Mouse (Mus musculus) heart, embryonic 12.5 days (tissue): Measurements from ENCODE around the gene Mical3. TPM values are rescaled to one million over a fixed set of nuclear protein-coding genes. Genes with fewer than 3 reads are reported as not detected.

Source experiments
- ATAC-seq: fragments of 200-750 bp; cut with Nextera tagmentation; 2 replicates; pipeline ENCODE4 v1.8.0; 2017; ENCODE audit warnings: moderate TSS enrichment, moderate library complexity; ENCODE audit not compliant: insufficient number of reproducible peaks, low FRiP score
- H3K27ac ChIP-seq: fragments of 300-500 bp; sonication (generic); 2 replicates; pipeline ENCODE4 v1.5.1; 2016; ENCODE audit warnings: mild to moderate bottlenecking, moderate library complexity; ENCODE audit not compliant: poor library complexity, severe bottlenecking
- H3K27me3 ChIP-seq: fragments of 300-500 bp; sonication (generic); replicated peaks from 2 replicates; pipeline ENCODE4 v1.6.1; 2016; ENCODE audit warnings: mild to moderate bottlenecking, moderate library complexity
- H3K36me3 ChIP-seq: fragments of 300-500 bp; sonication (generic); 2 replicates; pipeline ENCODE4 v1.6.1; 2016; ENCODE audit warnings: mild to moderate bottlenecking, moderate library complexity
- H3K4me1 ChIP-seq: fragments of 300-500 bp; sonication (generic); replicated peaks from 2 replicates; pipeline ENCODE4 v1.6.1; 2016; ENCODE audit warnings: mild to moderate bottlenecking
- H3K4me2 ChIP-seq: fragments of 300-500 bp; sonication (generic); 2 replicates; pipeline ENCODE4 v1.6.1; 2016; ENCODE audit warnings: mild to moderate bottlenecking, moderate library complexity
- H3K4me3 ChIP-seq: fragments of 300-500 bp; sonication (generic); 2 replicates; pipeline ENCODE4 v1.5.1; 2016; ENCODE audit warnings: mild to moderate bottlenecking
- H3K9ac ChIP-seq: fragments of 300-500 bp; sonication (generic); 2 replicates; pipeline ENCODE4 v1.6.1; 2016; ENCODE audit warnings: mild to moderate bottlenecking, moderate library complexity
- H3K9me3 ChIP-seq: fragments of 300-500 bp; sonication (generic); replicated peaks from 2 replicates; pipeline ENCODE4 v1.6.1; 2016; ENCODE audit warnings: mild to moderate bottlenecking, moderate library complexity
- WGBS: fragments of 180-500 bp; shearing (Covaris S2); methylation state at CpG from one replicate; pipeline ENCODE4 v1.1.7; 2016; 5-methylcytosine and 5-hydroxymethylcytosine counted together
- polyA plus RNA-seq: library from polyadenylated mRNA; unstranded; fragments of >200 nt; fragmentation: Nextera tagmentation; extraction: Ambion mirVana; gene quantifications from 2 replicates; pipeline ENCODE4 v1.2.1, GENCODE M21; 2016

The Mical3 gene
- polyA plus RNA-seq, 1 experiment from 2014 or later, result 37.4 TPM

DNA sequence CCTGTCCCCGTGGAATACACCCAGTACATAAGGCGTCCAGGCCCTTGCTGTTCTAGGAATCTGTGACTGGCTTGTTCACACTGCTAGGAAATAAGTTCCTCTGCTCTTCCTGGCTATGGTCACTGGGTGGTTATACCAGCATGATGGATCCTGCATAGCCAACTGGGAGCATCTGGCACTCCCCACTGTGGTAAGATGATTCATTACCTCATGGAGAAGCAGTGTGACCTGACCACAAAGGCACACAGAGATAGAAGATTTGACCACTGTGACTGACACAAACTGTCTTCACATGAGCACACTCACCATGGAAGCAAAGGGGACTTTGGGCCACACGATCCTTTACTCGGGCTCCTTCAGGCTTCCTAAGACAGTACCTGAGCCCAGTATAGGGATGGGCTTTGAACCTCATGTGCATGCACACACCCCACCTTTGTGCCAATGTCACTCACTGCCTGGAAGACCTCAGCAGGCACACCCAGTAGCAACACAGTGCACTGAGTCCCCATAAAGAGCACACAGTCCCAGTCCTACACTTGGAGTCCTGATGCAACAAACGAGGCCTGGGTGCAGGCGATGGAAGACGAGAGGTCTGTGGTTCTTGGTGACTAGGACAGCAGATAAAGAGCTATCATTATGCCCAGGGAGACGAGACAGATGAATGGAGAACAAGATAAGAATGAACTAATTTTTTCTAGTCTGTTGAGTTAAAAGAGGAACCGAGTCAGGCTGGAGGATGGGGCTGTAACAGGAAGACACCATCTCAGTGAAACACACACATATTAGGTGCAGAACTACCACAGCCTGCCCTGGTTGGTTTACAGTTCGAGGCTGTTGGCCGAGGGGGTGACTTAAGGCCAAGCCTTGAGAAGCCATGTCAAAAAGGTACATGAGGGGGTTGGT, 174.3 kb downstream of the Mical3 start:
- Histone ChIP-seq H3K4me3 (no peak overlapping the region), H3K27me3 (no peaks in the 10 kb centered on the region), H3K36me3 (peaks cover 87% of the 10 kb centered on the region), H3K27ac (no peak overlapping the region), H3K4me1 (0 out of 2 replicates have a peak, but pooled peaks cover 3% of the 10 kb centered on the region), H3K9me3 (no peaks in the 10 kb centered on the region), H3K4me2 (no peak overlapping the region), H3K9ac (no peak overlapping the region)
- WGBS, result 71% methylated on average over 11 of the region's 11 CpGs
- ATAC-seq, result peak; percentile 38; the same call in 1 of the 2 replicates

DNA sequence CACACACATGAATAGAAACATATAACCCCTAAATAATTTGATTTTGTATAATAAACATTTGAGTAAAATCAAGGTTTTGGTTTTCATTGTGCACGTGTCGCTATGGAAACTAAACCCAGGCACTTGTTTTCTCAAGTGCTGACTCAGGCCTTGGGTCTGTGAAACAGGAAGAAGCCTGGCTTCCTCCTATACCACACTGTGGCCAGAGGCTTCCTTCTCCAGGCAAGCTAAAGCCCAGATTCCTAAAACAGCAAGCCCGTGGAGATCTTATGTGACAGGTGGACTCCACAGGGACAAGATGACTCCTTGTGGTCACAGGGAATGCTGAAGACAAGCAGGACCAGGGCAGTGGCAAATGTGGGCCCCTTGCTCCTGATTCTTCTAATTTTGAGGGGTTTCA, 175.6 kb downstream of the Mical3 start:
- Histone ChIP-seq H3K27me3 (no peaks in the 10 kb centered on the region), H3K36me3 (peaks cover 89% of the 10 kb centered on the region), H3K4me1 (0 out of 2 replicates have a peak, but pooled peaks cover 3% of the 10 kb centered on the region), H3K9me3 (no peaks in the 10 kb centered on the region), H3K27ac (no peak overlapping the region), H3K9ac (no peak overlapping the region), H3K4me2 (no peak overlapping the region), H3K4me3 (no peak overlapping the region)
- WGBS, result 62% methylated on average over 3 of the region's 3 CpGs
- no peak for ATAC-seq

DNA sequence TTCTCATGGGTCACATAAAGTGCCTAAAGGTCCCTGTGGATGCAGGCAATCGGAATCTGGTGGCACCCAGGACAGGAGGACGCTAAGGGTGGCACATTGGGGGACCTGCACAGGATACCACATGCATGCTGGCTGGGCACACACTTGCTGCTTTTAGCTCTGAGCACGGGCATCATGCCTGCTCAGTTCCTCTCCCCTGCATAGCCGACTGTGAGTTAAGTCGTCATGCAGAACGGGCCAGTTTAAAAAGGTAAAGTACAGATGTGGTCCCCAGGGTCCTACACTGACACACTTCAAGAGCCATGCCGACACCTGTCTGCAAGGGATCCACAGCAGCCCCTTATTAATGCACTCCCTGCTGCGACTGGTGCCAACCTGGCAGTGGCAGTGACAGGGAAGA, 176.6 kb downstream of the Mical3 start:
- Histone ChIP-seq H3K4me1 (0 out of 2 replicates have a peak, but pooled peaks cover 3% of the 10 kb centered on the region), H3K9ac (no peak overlapping the region), H3K4me3 (no peak overlapping the region), H3K27me3 (no peaks in the 10 kb centered on the region), H3K4me2 (no peak overlapping the region), H3K27ac (no peak overlapping the region), H3K9me3 (no peaks in the 10 kb centered on the region), H3K36me3 (peaks cover 91% of the 10 kb centered on the region)
- ATAC-seq, result no peak
- WGBS, result 89% methylated on average over 8 of the region's 8 CpGs

DNA sequence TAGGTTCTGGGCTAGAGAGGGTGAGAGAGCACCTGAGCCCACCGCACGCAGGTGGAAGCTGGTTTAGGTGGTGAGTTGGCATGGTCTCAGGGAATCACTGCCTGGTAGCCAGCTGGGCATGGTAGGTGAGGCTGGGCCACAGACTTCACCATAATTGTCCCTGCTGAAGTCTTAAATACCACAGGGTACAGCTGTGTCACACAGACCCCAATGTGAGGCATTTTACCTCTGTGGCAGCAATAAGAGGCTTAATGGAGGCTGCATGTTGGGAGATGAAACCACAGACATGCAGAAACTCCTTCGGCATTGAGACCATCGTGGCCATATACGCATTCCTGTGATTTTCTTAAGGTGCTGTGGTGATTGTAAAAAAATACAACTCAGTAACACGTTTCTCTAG, 178.3 kb downstream of the Mical3 start:
- H3K36me3 ChIP-seq, result peaks cover 90% of the 10 kb centered on the region
- H3K9me3 ChIP-seq, result no peaks in the 10 kb centered on the region
- H3K27me3 ChIP-seq, result no peaks in the 10 kb centered on the region
- no peak for ATAC-seq
- H3K4me3 ChIP-seq, result no peak overlapping the region
- no peak overlapping the region for H3K9ac ChIP-seq
- 0 out of 2 replicates have a peak, but pooled peaks cover 3% of the 10 kb centered on the region for H3K4me1 ChIP-seq
- 93% methylated on average over 6 of the region's 6 CpGs for WGBS
- no peak overlapping the region for H3K27ac ChIP-seq
- no peak overlapping the region for H3K4me2 ChIP-seq

DNA sequence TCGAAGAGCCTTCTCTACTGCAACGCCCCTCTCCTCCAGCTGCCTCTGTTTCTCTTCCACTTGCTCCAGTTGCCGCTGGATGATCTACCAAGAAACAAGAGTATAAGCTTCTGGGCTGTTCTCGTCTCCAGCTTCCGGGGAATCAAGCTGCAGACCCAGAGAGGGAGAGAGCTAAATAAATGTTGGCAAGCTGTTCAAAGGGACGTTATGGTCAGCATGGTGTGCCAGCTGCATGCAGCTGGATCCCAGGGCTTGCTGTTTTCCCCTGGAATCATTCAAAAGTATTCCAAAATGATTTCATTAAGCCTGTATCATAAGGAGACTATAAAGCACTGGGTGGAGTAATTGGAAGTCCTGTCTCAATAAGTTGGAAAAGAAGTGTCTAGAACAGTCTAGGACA, 179.5 kb downstream of the Mical3 start:
- H3K36me3 ChIP-seq, result peaks cover 90% of the 10 kb centered on the region
- WGBS, result 88% methylated on average over 6 of the region's 6 CpGs

DNA sequence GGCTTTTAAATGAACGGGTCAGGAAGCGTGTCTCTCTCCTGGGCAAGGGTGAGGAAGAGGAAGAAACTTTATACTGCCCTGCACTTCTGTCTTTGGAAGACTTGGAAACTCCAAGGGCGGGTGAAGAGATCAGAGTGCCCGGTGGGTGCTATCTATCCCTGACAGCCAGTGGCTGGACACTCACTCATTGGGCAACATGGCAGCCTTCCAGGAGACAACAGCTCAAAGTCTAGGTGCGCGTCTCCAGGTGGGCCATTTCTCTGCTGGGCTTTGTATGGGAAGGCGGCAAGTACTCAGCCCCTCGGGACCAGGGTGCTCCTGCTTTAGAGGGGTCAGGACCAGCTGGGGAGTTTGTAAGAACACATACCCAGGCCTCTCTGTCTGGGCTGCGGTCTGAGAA, 185.3 kb downstream of the Mical3 start:
- H3K9me3 ChIP-seq, result no peaks in the 10 kb centered on the region
- no peaks in the 10 kb centered on the region for H3K4me1 ChIP-seq
- H3K36me3 ChIP-seq, result peaks cover 84% of the 10 kb centered on the region
- no peak for ATAC-seq
- WGBS, result 91% methylated on average over 9 of the region's 9 CpGs
- no peak overlapping the region for H3K4me2 ChIP-seq
- no peaks in the 10 kb centered on the region for H3K27me3 ChIP-seq
- H3K9ac ChIP-seq, result no peak overlapping the region
- no peak overlapping the region for H3K4me3 ChIP-seq
- H3K27ac ChIP-seq, result no peak overlapping the region

More for the DNA sequence above, 179.5 kb downstream of the Mical3 start:
- 0 out of 2 replicates have a peak, but pooled peaks cover 3% of the 10 kb centered on the region for H3K4me1 ChIP-seq
- H3K27ac ChIP-seq, result no peak overlapping the region
- no peak for ATAC-seq
- no peaks in the 10 kb centered on the region for H3K27me3 ChIP-seq
- H3K4me3 ChIP-seq, result no peak overlapping the region
- H3K9ac ChIP-seq, result no peak overlapping the region
- H3K9me3 ChIP-seq, result no peaks in the 10 kb centered on the region
- no peak overlapping the region for H3K4me2 ChIP-seq

DNA sequence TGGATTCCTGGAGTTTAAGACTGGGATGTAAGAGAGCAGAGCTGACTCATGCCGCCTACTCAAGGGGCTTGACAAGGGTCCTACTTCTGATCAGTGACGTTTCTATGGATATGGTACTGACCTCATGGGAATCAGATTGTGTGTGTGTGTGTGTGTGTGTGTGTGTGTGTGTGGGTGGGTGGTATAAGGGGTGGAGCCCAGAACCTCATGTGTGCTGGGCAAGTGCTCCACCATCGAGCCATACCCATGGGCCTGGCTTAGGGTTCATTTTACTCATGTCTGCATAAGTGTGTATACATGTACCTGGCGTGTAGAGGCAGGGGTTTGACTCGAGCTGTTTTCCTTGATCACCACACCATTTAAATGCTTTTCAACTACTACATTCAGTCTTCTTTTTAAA, 186.8 kb downstream of the Mical3 start:
- Histone ChIP-seq H3K4me1 (no peaks in the 10 kb centered on the region), H3K9me3 (no peaks in the 10 kb centered on the region), H3K9ac (no peak overlapping the region), H3K36me3 (peaks cover 71% of the 10 kb centered on the region), H3K27ac (no peak overlapping the region), H3K4me2 (no peak overlapping the region), H3K4me3 (no peak overlapping the region), H3K27me3 (no peaks in the 10 kb centered on the region)
- no peak for ATAC-seq
- WGBS, result 81% methylated on average over 5 of the region's 5 CpGs

DNA sequence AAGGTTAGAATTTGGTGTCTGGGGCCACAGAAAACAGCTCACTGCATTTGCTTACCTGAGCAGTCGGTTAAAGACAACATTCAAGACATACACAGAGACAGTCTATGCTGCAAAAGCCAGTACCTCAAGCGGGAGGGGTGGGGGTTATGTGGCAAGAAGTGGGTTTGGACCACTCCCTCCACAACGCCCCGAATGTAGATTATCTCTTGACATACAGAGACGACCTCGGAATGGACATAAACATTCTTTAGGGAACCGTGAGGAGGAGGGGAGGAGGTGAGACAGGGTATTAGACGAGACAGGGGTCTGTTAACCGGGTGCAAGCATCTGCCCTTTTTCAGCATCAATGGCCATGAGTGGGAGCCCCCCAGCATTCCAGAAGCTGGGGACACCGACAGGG, 187.2 kb downstream of the Mical3 start:
- WGBS, result 79% methylated on average over 10 of the region's 10 CpGs
- Histone ChIP-seq H3K4me2 (no peak overlapping the region), H3K36me3 (peaks cover 67% of the 10 kb centered on the region), H3K9me3 (no peaks in the 10 kb centered on the region), H3K4me1 (no peaks in the 10 kb centered on the region), H3K4me3 (no peak overlapping the region), H3K27ac (no peak overlapping the region), H3K9ac (no peak overlapping the region), H3K27me3 (no peaks in the 10 kb centered on the region)
- ATAC-seq, result no peak

DNA sequence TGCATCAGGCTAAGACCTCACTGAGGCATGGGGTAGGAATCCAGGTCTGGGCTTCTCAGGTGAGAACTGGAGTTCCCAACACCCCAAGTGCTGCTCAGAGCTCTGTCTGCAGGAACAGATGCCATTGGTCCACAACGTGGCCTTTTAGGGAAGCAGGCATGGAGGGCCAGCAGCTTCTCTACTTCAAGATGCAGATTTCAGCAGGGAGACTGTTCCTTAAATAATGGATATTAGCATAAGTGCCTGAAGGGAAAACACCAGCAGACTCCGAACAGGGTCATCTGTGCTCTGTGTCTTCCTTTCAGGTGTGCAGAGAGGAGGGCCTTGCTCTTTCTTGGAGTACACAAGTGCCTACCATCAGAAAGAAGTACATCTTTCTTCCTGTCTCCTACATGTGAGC, 187.7 kb downstream of the Mical3 start:
- ATAC-seq, result no peak
- Histone ChIP-seq H3K4me2 (no peak overlapping the region), H3K27me3 (no peaks in the 10 kb centered on the region), H3K4me1 (0 out of 2 replicates have a peak, but pooled peaks cover 2% of the 10 kb centered on the region), H3K9ac (no peak overlapping the region), H3K36me3 (peaks cover 63% of the 10 kb centered on the region), H3K9me3 (no peaks in the 10 kb centered on the region), H3K27ac (no peak overlapping the region), H3K4me3 (no peak overlapping the region)
- 71% methylated on average over 2 of the region's 2 CpGs for WGBS

DNA sequence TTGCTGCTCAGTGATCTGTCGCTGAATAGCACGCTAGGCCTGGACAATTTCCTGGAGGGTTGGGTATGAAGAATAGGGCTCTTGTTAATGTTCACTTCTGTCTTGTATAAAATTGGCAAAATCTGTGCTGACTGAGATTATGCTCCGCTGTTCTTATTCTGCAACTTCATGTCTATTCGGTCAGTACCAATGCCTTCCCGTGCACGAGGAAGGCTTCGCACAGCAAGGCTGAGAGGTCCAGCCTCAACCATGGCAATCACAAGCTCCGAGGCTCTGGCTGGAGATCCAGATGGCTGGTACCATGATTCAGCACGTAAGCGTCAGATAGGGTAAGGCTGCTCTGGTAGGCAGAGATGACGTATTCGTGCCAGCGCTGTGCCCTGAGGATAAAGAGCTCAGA, 189.2 kb downstream of the Mical3 start:
- no peak overlapping the region for H3K9ac ChIP-seq
- H3K4me3 ChIP-seq, result no peak overlapping the region
- H3K4me2 ChIP-seq, result no peak overlapping the region
- 92% methylated on average over 13 of the region's 13 CpGs for WGBS
- H3K4me1 ChIP-seq, result 0 out of 2 replicates have a peak, but pooled peaks cover 6% of the 10 kb centered on the region
- no peak for ATAC-seq
- no peaks in the 10 kb centered on the region for H3K27me3 ChIP-seq
- H3K36me3 ChIP-seq, result peaks cover 48% of the 10 kb centered on the region
- no peak overlapping the region for H3K27ac ChIP-seq
- H3K9me3 ChIP-seq, result no peaks in the 10 kb centered on the region

DNA sequence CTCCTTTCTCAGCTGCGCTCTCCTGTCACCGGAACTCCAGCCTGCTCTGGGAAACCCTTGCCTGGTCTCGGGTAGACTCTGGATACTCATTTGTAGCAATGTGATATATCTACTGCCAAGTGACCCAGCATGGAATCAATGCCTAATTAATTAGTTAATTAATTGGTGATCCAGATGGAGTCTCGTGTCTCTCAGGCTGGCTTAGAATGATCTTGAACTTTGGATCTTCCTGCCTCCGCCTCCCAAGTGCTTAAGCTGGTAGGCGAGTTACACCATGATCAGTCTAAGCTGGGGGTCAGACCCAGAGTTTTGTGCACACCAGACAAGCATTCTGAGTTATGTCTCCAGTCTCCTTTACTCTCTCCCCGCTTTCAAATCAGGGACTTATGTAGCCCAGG, 189.7 kb downstream of the Mical3 start:
- no peak overlapping the region for H3K27ac ChIP-seq
- no peaks in the 10 kb centered on the region for H3K27me3 ChIP-seq
- H3K4me1 ChIP-seq, result 0 out of 2 replicates have a peak, but pooled peaks cover 6% of the 10 kb centered on the region
- no peaks in the 10 kb centered on the region for H3K9me3 ChIP-seq
- H3K4me3 ChIP-seq, result no peak overlapping the region
- ATAC-seq, result no peak
- H3K4me2 ChIP-seq, result no peak overlapping the region
- 90% methylated on average over 7 of the region's 7 CpGs for WGBS
- no peak overlapping the region for H3K9ac ChIP-seq
- peaks cover 43% of the 10 kb centered on the region for H3K36me3 ChIP-seq
